ENCODE assay signal across 10 mouse cellular contexts in genomic region chr5:136861191-136861940, GRCm38 (mm10). TPM values are rescaled to one million over a fixed set of nuclear protein-coding genes. Genes with fewer than 3 reads are reported as not detected.
DNase-seq lines count a peak whose midpoint lies in the region; ATAC-seq lines count a peak whose summit lies in the region.
"Had no signal": no experiment of that assay in that cellular context is flagged by ENCODE, and none has a peak within 500 bp of the region (broad histone marks: within the 10 kb centered on the region; RNA-seq: fewer than 3 reads in every experiment).

No protein-coding gene starts in this region.

- H3K9ac ChIP-seq in lung, embryonic 15.5 days, result no peak overlapping the region
- H3K9ac ChIP-seq in forebrain, embryonic 14.5 days (ENCODE audit: low read length), result peak overlapping the region; percentile 29; the same call in 1 of the 2 replicates
- peak overlapping the region; percentile 57 for H3K9ac ChIP-seq in limb, embryonic 13.5 days
- H3K9ac ChIP-seq in stomach, embryonic 15.5 days, result no peak overlapping the region

- H3K4me3 ChIP-seq in lung, embryonic 15.5 days, result no peak overlapping the region
- no peak overlapping the region for H3K4me3 ChIP-seq in forebrain, embryonic 14.5 days (ENCODE audit: low read depth, low read length)
- peak overlapping the region; percentile 23 for H3K4me3 ChIP-seq in limb, embryonic 13.5 days
- H3K4me3 ChIP-seq in stomach, embryonic 15.5 days (replicated peaks), result no peak overlapping the region
- H3K4me3 ChIP-seq: erythroblast, embryonic 14.5 days had no signal

- no peak overlapping the region for H3K27ac ChIP-seq in lung, embryonic 15.5 days
- no peak overlapping the region for H3K27ac ChIP-seq in forebrain, embryonic 14.5 days (ENCODE audit: low read depth, low read length)
- H3K27ac ChIP-seq in limb, embryonic 13.5 days, result peak overlapping the region; percentile 87
- no peak overlapping the region for H3K27ac ChIP-seq in stomach, embryonic 15.5 days

- no peaks in the 10 kb centered on the region for H3K9me3 ChIP-seq in lung, embryonic 15.5 days
- H3K9me3 ChIP-seq in forebrain, embryonic 14.5 days (replicated peaks; ENCODE audit: control insufficient read depth, low read length), result no peaks in the 10 kb centered on the region
- peaks cover 3% of the 10 kb centered on the region; the same call in 1 of the 2 replicates for H3K9me3 ChIP-seq in limb, embryonic 13.5 days
- H3K9me3 ChIP-seq in stomach, embryonic 15.5 days, result no peaks in the 10 kb centered on the region

- H3K4me1 ChIP-seq in lung, embryonic 15.5 days, result peaks cover 24% of the 10 kb centered on the region
- peaks cover 15% of the 10 kb centered on the region for H3K4me1 ChIP-seq in forebrain, embryonic 14.5 days (ENCODE audit: control insufficient read depth, insufficient read depth, low read length)
- H3K4me1 ChIP-seq in limb, embryonic 13.5 days, result peaks cover 44% of the 10 kb centered on the region
- H3K4me1 ChIP-seq in stomach, embryonic 15.5 days, result peaks cover 6% of the 10 kb centered on the region; the same call in 1 of the 2 replicates

- no peak for ATAC-seq in lung, embryonic 15.5 days (ENCODE audit: borderline replicate concordance, extremely low read depth, low FRiP score, low TSS enrichment)
- no peak for ATAC-seq in forebrain, embryonic 14.5 days
- ATAC-seq in limb, embryonic 13.5 days (ENCODE audit: low FRiP score, low read depth), result peak; percentile 62
- no peak for ATAC-seq in stomach, embryonic 15.5 days (ENCODE audit: insufficient read depth, low FRiP score, low read depth)

- peak overlapping the region; percentile 22 for H3K4me2 ChIP-seq in lung, embryonic 15.5 days
- peak overlapping the region; percentile 34 for H3K4me2 ChIP-seq in forebrain, embryonic 14.5 days (ENCODE audit: low read length)
- peak overlapping the region; percentile 59 for H3K4me2 ChIP-seq in limb, embryonic 13.5 days (replicated peaks)
- peak overlapping the region; percentile 32; the same call in 1 of the 2 replicates for H3K4me2 ChIP-seq in stomach, embryonic 15.5 days

- H3K27me3 ChIP-seq in lung, embryonic 15.5 days, result no peaks in the 10 kb centered on the region
- no peaks in the 10 kb centered on the region for H3K27me3 ChIP-seq in forebrain, embryonic 14.5 days (replicated peaks; ENCODE audit: control insufficient read depth, insufficient read depth, low read length)
- no peaks in the 10 kb centered on the region for H3K27me3 ChIP-seq in limb, embryonic 13.5 days
- H3K27me3 ChIP-seq in stomach, embryonic 15.5 days (replicated peaks), result no peaks in the 10 kb centered on the region

- no peak for DNase-seq in lung, postnatal 10 days
- DNase-seq in forebrain, embryonic 14.5 days (ENCODE audit: low spot score), result no peak
- DNase-seq in gastrocnemius, adult 8-10 months (ENCODE audit: low spot score in 2 of 2), result no peak
- DNase-seq in layer of hippocampus, postnatal 36 days, result no peak
- no peak for DNase-seq in cerebellum, adult 11 months

- H3K36me3 ChIP-seq in lung, embryonic 15.5 days, result no peaks in the 10 kb centered on the region
- H3K36me3 ChIP-seq in forebrain, embryonic 14.5 days (ENCODE audit: control insufficient read depth, insufficient read depth, low read length), result no peaks in the 10 kb centered on the region
- H3K36me3 ChIP-seq in limb, embryonic 13.5 days, result peaks cover 25% of the 10 kb centered on the region
- no peaks in the 10 kb centered on the region for H3K36me3 ChIP-seq in stomach, embryonic 15.5 days

- 22% methylated on average over 20 of the region's 20 CpGs for WGBS in lung, embryonic 15.5 days
- WGBS in forebrain, embryonic 14.5 days, result 5% methylated on average over 20 of the region's 20 CpGs
- WGBS in limb, embryonic 13.5 days, result 3% methylated on average over 20 of the region's 20 CpGs
- WGBS in stomach, embryonic 15.5 days, result 22% methylated on average over 20 of the region's 20 CpGs

RNA-seq across cellular contexts. Expression of gene Col26a1, which starts 21.6 kb away (rescaled TPM):
- 12.1 and 13.5 TPM in 2 replicates for polyA plus RNA-seq in lung, embryonic 15.5 days (2015; fragmentation: Nextera tagmentation; extraction: Ambion mirVana)
- 8.8 and 12.4 TPM in 2 replicates for polyA plus RNA-seq in forebrain, embryonic 14.5 days (2014; fragmentation: Nextera tagmentation; extraction: Ambion mirVana)
- 136 and 141 TPM in 2 replicates for polyA plus RNA-seq in limb, embryonic 13.5 days (2015; fragmentation: Nextera tagmentation; extraction: Ambion mirVana)
- polyA plus RNA-seq in stomach, embryonic 15.5 days (2015; fragmentation: Nextera tagmentation; extraction: Ambion mirVana), result 20.6 and 25.3 TPM in 2 replicates
- total RNA-seq in gastrocnemius, adult 8-10 months (2022), result 1 to 10 TPM in 1 of 4 experiments, under 1 TPM in 3; 0.19 to 1.0 (median 0.28) TPM
- 1 to 10 TPM; 3.7 to 3.9 TPM for total RNA-seq in layer of hippocampus, postnatal 36 days (2021)
- total RNA-seq: MEL had no signal

RNA-seq across cellular contexts. Expression of gene Ift22, which starts 46.6 kb away (rescaled TPM):
- 84.6 and 87.1 TPM in 2 replicates for polyA plus RNA-seq in lung, embryonic 15.5 days (2015; fragmentation: Nextera tagmentation; extraction: Ambion mirVana)
- polyA plus RNA-seq in forebrain, embryonic 14.5 days (2014; fragmentation: Nextera tagmentation; extraction: Ambion mirVana), result 137 and 158 TPM in 2 replicates
- polyA plus RNA-seq in limb, embryonic 13.5 days (2015; fragmentation: Nextera tagmentation; extraction: Ambion mirVana), result 60.4 and 65.8 TPM in 2 replicates
- 59.5 and 62.3 TPM in 2 replicates for polyA plus RNA-seq in stomach, embryonic 15.5 days (2015; fragmentation: Nextera tagmentation; extraction: Ambion mirVana)
- total RNA-seq in gastrocnemius, adult 8-10 months (2022), result 1 to 10 TPM; 4.7 to 6.6 (median 5.5) TPM
- total RNA-seq in layer of hippocampus, postnatal 36 days (2021), result 10 to 100 TPM; 87.2 to 94.7 TPM

Comparison
In these comparisons a context has a peak if more than half of its experiments do, and no peak if none do; other contexts are left out.
1. H3K9ac ChIP-seq: peak in forebrain, embryonic 14.5 days (single experiment) and limb, embryonic 13.5 days (single experiment); none in lung, embryonic 15.5 days (single experiment) and stomach, embryonic 15.5 days (single experiment).
2. Peak in every context shown above with its lines, with median percentiles within 50 percentile points of each other: H3K4me2 ChIP-seq.